Mouse (Mus musculus) CH12.LX (cell line): ENCODE measurements around the gene Lat. TPM values are rescaled to one million over a fixed set of nuclear protein-coding genes. Genes with fewer than 3 reads are reported as not detected.

Source experiments
- DNase-seq: peaks from one replicate; pipeline ENCODE4 v3.0.0-alpha.2; 2013; ENCODE audit errors: extremely low read depth
- H3K27ac ChIP-seq: 2 replicates; pipeline ENCODE4 v1.5.1; 2012; ENCODE audit warnings: low read depth, mild to moderate bottlenecking, control low read depth, moderate library complexity; ENCODE audit not compliant: insufficient read depth
- H3K27me3 ChIP-seq: replicated peaks from 2 replicates; pipeline ENCODE3; 2012; ENCODE audit warnings: inconsistent platforms
- H3K36me3 ChIP-seq, 2 experiments: replicated peaks in 1 of 2; 2 replicates each; pipeline versions ENCODE3 to v1.6.1; 2012; ENCODE audit warnings: inconsistent platforms in 1 of 2, low read length in 1 of 2, mild to moderate bottlenecking in 1 of 2, mixed read lengths in 1 of 2, moderate library complexity in 1 of 2; ENCODE audit not compliant: control insufficient read depth in 1 of 2, insufficient read depth in 1 of 2
- H3K4me1 ChIP-seq, 2 experiments: 2 replicates each; pipeline ENCODE4 v1.6.1; 2012; ENCODE audit warnings: inconsistent platforms in 1 of 2, moderate library complexity in 1 of 2; ENCODE audit not compliant: insufficient read depth in 2 of 2, control insufficient read depth in 1 of 2
- H3K4me2 ChIP-seq: 2 replicates; pipeline ENCODE4 v1.6.1; 2012; ENCODE audit warnings: low read depth, mild to moderate bottlenecking, control low read depth; ENCODE audit not compliant: poor library complexity, insufficient read depth, severe bottlenecking
- H3K4me3 ChIP-seq, 3 experiments: fragments of 150-350 bp in 1 of 3; sonication (generic) in 1 of 3; replicated peaks in 1 of 3; 2 replicates each; pipeline versions ENCODE3 to v1.5.1; 2011 to 2012; ENCODE audit warnings: low read depth in 2 of 3, low read length in 2 of 3, mild to moderate bottlenecking in 2 of 3, moderate library complexity in 2 of 3, control low read depth in 1 of 3, improper control_type of control experiment in 1 of 3, inconsistent platforms in 1 of 3, mixed read lengths in 1 of 3; ENCODE audit not compliant: poor library complexity in 1 of 3
- H3K79me2 ChIP-seq: replicated peaks from 2 replicates; pipeline ENCODE4 v1.6.1; 2012; ENCODE audit warnings: mild to moderate bottlenecking, moderate library complexity; ENCODE audit not compliant: control insufficient read depth, poor library complexity, insufficient read depth, severe bottlenecking; ENCODE audit errors: extremely low read depth
- H3K9ac ChIP-seq: 2 replicates; pipeline ENCODE4 v1.6.1; 2012; ENCODE audit warnings: low read depth, mild to moderate bottlenecking, control low read depth, moderate library complexity; ENCODE audit not compliant: insufficient read depth
- H3K9me3 ChIP-seq: replicated peaks from 2 replicates; pipeline ENCODE3; 2012; ENCODE audit warnings: low read length, inconsistent platforms, mixed read lengths
- BHLHE40 ChIP-seq: IDR thresholded peaks from 2 replicates; pipeline ENCODE4 v1.6.1; 2011; ENCODE audit warnings: mild to moderate bottlenecking, low read depth, low read length, improper control_type of control experiment
- CHD1 ChIP-seq: IDR thresholded peaks from 2 replicates; pipeline ENCODE4 v1.6.1; 2012; ENCODE audit warnings: low read depth, low read length, improper control_type of control experiment, inconsistent platforms
- CHD2 ChIP-seq: IDR thresholded peaks from 2 replicates; pipeline ENCODE4 v1.6.1; 2011; ENCODE audit warnings: low read length, improper control_type of control experiment
- CTCF ChIP-seq, 2 experiments: IDR thresholded peaks in 1 of 2; conservative IDR thresholded peaks in 1 of 2; 2 replicates each; pipeline ENCODE4 v1.5.1; 2011 to 2012; ENCODE audit warnings: low read depth in 2 of 2, low read length in 2 of 2, improper control_type of control experiment in 1 of 2, inconsistent platforms in 1 of 2, mild to moderate bottlenecking in 1 of 2, moderate library complexity in 1 of 2
- E2F4 ChIP-seq: IDR thresholded peaks from 2 replicates; pipeline ENCODE4 v1.6.1; 2011; ENCODE audit warnings: low read depth, low read length, improper control_type of control experiment; ENCODE audit not compliant: insufficient replicate concordance
- ELF1 ChIP-seq: IDR thresholded peaks from 2 replicates; pipeline ENCODE4 v1.6.1; 2014; ENCODE audit warnings: low read depth, mild to moderate bottlenecking, inconsistent platforms, low read length, improper control_type of control experiment
- EP300 ChIP-seq: IDR thresholded peaks from 2 replicates; pipeline ENCODE4 v1.6.1; 2011; ENCODE audit warnings: low read length, improper control_type of control experiment
- ETS1 ChIP-seq: conservative IDR thresholded peaks from 2 replicates; pipeline ENCODE4 v1.6.1; 2012; ENCODE audit warnings: low read depth, mild to moderate bottlenecking, inconsistent platforms, low read length, improper control_type of control experiment, moderate library complexity
- GABPA ChIP-seq: IDR thresholded peaks from 2 replicates; pipeline ENCODE4 v1.6.1; 2012; ENCODE audit warnings: low read depth, low read length, improper control_type of control experiment, inconsistent platforms; ENCODE audit not compliant: insufficient replicate concordance
- HCFC1 ChIP-seq: IDR thresholded peaks from 2 replicates; pipeline ENCODE4 v1.6.1; 2012; ENCODE audit warnings: low read depth, mild to moderate bottlenecking, inconsistent platforms, low read length, improper control_type of control experiment
- IRF4 ChIP-seq: IDR thresholded peaks from 2 replicates; pipeline ENCODE4 v1.6.1; 2014; ENCODE audit warnings: low read depth, mild to moderate bottlenecking, inconsistent platforms, low read length, improper control_type of control experiment
- JUN ChIP-seq: IDR thresholded peaks from 2 replicates; pipeline ENCODE4 v1.6.1; 2011; ENCODE audit warnings: low read depth, mild to moderate bottlenecking, low read length, improper control_type of control experiment, moderate library complexity; ENCODE audit not compliant: insufficient read depth
- JUND ChIP-seq: conservative IDR thresholded peaks from 2 replicates; pipeline ENCODE4 v1.6.1; 2011; ENCODE audit warnings: low read depth, low read length, improper control_type of control experiment
- KAT2A ChIP-seq: IDR thresholded peaks from 2 replicates; pipeline ENCODE4 v1.6.1; 2012; ENCODE audit warnings: low read length, improper control_type of control experiment, inconsistent platforms; ENCODE audit not compliant: insufficient replicate concordance
- MAFK ChIP-seq: IDR thresholded peaks from 2 replicates; pipeline ENCODE4 v1.6.1; 2011; ENCODE audit warnings: low read length, improper control_type of control experiment; ENCODE audit not compliant: insufficient replicate concordance
- MAX ChIP-seq: IDR thresholded peaks from 2 replicates; pipeline ENCODE4 v1.6.1; 2011; ENCODE audit warnings: low read length, improper control_type of control experiment
- MAZ ChIP-seq: IDR thresholded peaks from 2 replicates; pipeline ENCODE4 v1.6.1; 2012; ENCODE audit warnings: low read depth, mild to moderate bottlenecking, inconsistent platforms, low read length, improper control_type of control experiment, moderate library complexity
- MXI1 ChIP-seq: IDR thresholded peaks from 2 replicates; pipeline ENCODE4 v1.6.1; 2011; ENCODE audit warnings: mild to moderate bottlenecking, low read depth, low read length, improper control_type of control experiment
- MYC ChIP-seq: IDR thresholded peaks from 2 replicates; pipeline ENCODE4 v1.6.1; 2011; ENCODE audit warnings: low read depth, mild to moderate bottlenecking, improper control_type of control experiment, low read length
- NELFE ChIP-seq: IDR thresholded peaks from 2 replicates; pipeline ENCODE4 v1.6.1; 2011; ENCODE audit warnings: low read depth, low read length, improper control_type of control experiment
- NRF1 ChIP-seq: IDR thresholded peaks from 2 replicates; pipeline ENCODE4 v1.6.1; 2014; ENCODE audit warnings: low read depth, mild to moderate bottlenecking, inconsistent platforms, low read length, improper control_type of control experiment, moderate library complexity
- PAX5 ChIP-seq: IDR thresholded peaks from 2 replicates; pipeline ENCODE4 v1.6.1; 2012; ENCODE audit warnings: low read length, inconsistent platforms, mixed read lengths
- POLR2A ChIP-seq: IDR thresholded peaks from 2 replicates; pipeline ENCODE4 v1.6.1; 2011; ENCODE audit warnings: low read depth, mild to moderate bottlenecking, improper control_type of control experiment, low read length
- RAD21 ChIP-seq: IDR thresholded peaks from 2 replicates; pipeline ENCODE4 v1.6.1; 2011; ENCODE audit warnings: low read depth, mild to moderate bottlenecking, low read length, improper control_type of control experiment, moderate library complexity
- SIN3A ChIP-seq: IDR thresholded peaks from 2 replicates; pipeline ENCODE4 v1.6.1; 2012; ENCODE audit warnings: low read length, improper control_type of control experiment, inconsistent platforms
- SMC3 ChIP-seq: IDR thresholded peaks from 2 replicates; pipeline ENCODE4 v1.6.1; 2011; ENCODE audit warnings: low read depth, low read length, improper control_type of control experiment
- TBP ChIP-seq: conservative IDR thresholded peaks from 2 replicates; pipeline ENCODE4 v1.6.1; 2011; ENCODE audit warnings: low read depth, low read length, improper control_type of control experiment
- TCF12 ChIP-seq: IDR thresholded peaks from 2 replicates; pipeline ENCODE4 v1.6.1; 2014; ENCODE audit warnings: low read depth, mild to moderate bottlenecking, inconsistent platforms, low read length, improper control_type of control experiment
- UBTF ChIP-seq: IDR thresholded peaks from 2 replicates; pipeline ENCODE4 v1.6.1; 2012; ENCODE audit warnings: low read depth, mild to moderate bottlenecking, inconsistent platforms, low read length, improper control_type of control experiment, moderate library complexity
- USF1 ChIP-seq: IDR thresholded peaks from 2 replicates; pipeline ENCODE4 v1.6.1; 2014; ENCODE audit warnings: low read depth, mild to moderate bottlenecking, inconsistent platforms, low read length, improper control_type of control experiment
- USF2 ChIP-seq: conservative IDR thresholded peaks from 2 replicates; pipeline ENCODE4 v1.6.1; 2011; ENCODE audit warnings: low read depth, low read length, improper control_type of control experiment
- ZC3H11A ChIP-seq: IDR thresholded peaks from 2 replicates; pipeline ENCODE4 v1.6.1; 2012; ENCODE audit warnings: low read depth, mild to moderate bottlenecking, inconsistent platforms, low read length, improper control_type of control experiment
- ZKSCAN1 ChIP-seq: IDR thresholded peaks from 2 replicates; pipeline ENCODE4 v1.6.1; 2012; ENCODE audit warnings: low read depth, inconsistent platforms, low read length, improper control_type of control experiment, borderline replicate concordance
- ZMIZ1 ChIP-seq: IDR thresholded peaks from 2 replicates; pipeline ENCODE4 v1.6.1; 2012; ENCODE audit warnings: low read depth, mild to moderate bottlenecking, inconsistent platforms, low read length, improper control_type of control experiment
- ZNF384 ChIP-seq: IDR thresholded peaks from 2 replicates; pipeline ENCODE4 v1.6.1; 2012; ENCODE audit warnings: low read depth, low read length, improper control_type of control experiment, inconsistent platforms
- dilution Hi-C: fragments of 300-500 bp; cut with MboI; formaldehyde crosslinking; loops from 2 replicates; pipeline ENCODE4 v1.14.3; 2020; ENCODE audit warnings: low sequenced_read_pairs; ENCODE audit not compliant: extremely low pct_unique_long_range_greater_than_20kb, extremely low pct_ligation_motif_present
- in situ Hi-C: fragments of 300-500 bp; cut with MboI; formaldehyde crosslinking; loops from 3 replicates; pipeline ENCODE4 v1.14.3; 2019; ENCODE audit warnings: low sequenced_read_pairs, low pct_ligation_motif_present, low pct_unique_long_range_greater_than_20kb, mixed read lengths
- polyA plus RNA-seq: library from polyadenylated mRNA; unstranded; fragments of >175 nt; gene quantifications from 2 replicates; pipeline ENCODE4 v1.2.1, GENCODE M21; 2012; ENCODE audit warnings: low read depth; ENCODE audit not compliant: insufficient read length
- total RNA-seq, 2 experiments: library from RNA; depleted of rRNA; stranded (reverse); fragments of 300-350 nt in 1 of 2; fragments of >200 nt in 1 of 2; gene quantifications; 2 replicates each; pipeline ENCODE4 v1.2.3; 2012 to 2014

Lat gene
- total and polyA plus RNA-seq, 3 experiments = 0.42 to 1.1 (median 0.55) TPM

DNA sequence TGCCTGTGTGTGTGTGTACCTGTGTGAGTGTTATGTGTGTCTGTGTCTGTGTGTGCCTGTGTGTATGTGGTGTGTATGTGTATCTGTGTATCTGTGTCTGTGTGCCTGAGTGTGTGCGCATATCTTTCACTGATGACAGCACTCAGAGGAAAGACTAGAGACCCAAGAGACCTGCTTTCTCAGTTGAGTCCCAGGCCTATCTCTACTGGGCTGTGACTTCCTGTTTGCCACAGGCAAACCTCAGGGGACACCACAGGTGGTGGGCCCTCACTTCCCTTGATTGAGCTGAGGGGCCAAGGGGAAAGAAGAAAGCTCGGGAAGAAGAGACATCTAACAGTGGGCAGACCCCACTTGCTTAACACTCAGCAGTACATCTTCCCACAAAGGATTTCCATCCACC lies 47.2 kb upstream of the Lat start (continued):
- TF ChIP-seq RAD21 (no peak), BHLHE40 (peak; percentile 69), NRF1 (peak; percentile 54), EP300 (peak; percentile 91), PAX5 (no peak), ZMIZ1 (peak; percentile 47; the same call in 1 of the 2 replicates), CHD2 (no peak), MAX (peak; percentile 77), SIN3A (peak; percentile 56; the same call in 1 of the 2 replicates), MXI1 (no peak), CTCF (conservative IDR thresholded peaks at IDR 0.05 in 1 of 2, IDR thresholded peaks at IDR 0.05 in 1 of 2; ENCODE audit: low read depth in 2 of 2, low read length in 2 of 2) (no peak), ZC3H11A (no peak), JUND (no peak; the same call in 1 of the 2 replicates)

DNA sequence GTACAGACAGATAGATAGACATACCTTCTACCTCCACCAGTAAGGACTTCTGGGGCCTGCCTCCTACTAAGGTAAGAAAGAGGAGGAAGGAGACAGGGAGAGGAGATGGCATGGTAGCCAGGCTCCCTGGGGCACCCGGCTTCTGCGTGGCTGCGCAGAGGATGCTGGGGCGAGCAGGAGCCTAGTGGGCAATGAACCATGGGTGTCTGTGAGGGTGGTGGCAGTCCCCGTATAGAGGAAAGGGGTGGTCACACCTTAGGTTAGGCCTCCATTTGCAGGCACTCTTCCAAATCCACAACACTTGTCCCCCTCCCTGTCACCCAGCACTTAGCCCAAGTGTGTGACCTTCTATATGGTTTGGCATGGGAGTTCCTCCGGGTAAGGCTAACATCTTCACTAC lies 45.4 kb upstream of the Lat start, which contains the start of gene Cd19:
Cd19 (minus strand) TSS at position 165 of the 400 bp plus-strand sequence.
- Histone ChIP-seq H3K9me3 (no peaks in the 10 kb centered on the region), H3K27me3 (no peaks in the 10 kb centered on the region), H3K4me2 (peak within 1 kb of the TSS; percentile 80), H3K79me2 (peaks cover 27% of the 10 kb centered on the region), H3K36me3 (peaks cover 33 to 39% of the 10 kb centered on the region in 2 experiments), H3K27ac (peak within 1 kb of the TSS; percentile 100), H3K4me1 (peaks cover 36 to 73% of the 10 kb centered on the region in 2 experiments), H3K4me3 (peak within 1 kb of the TSS; percentile 64 to 86 (median 77)), H3K9ac (peak within 1 kb of the TSS; percentile 90)
- in situ Hi-C loops = no loop called here
- dilution Hi-C loops = no loop called here
- no peak; the same call in 1 of the 2 replicates for TF ChIP-seq RAD21
- no peak for TF ChIP-seq UBTF
- TF ChIP-seq ZKSCAN1 = no peak
- TF ChIP-seq TBP = 0 out of 2 replicates have a peak, but pooled peaks have one; percentile 63
- no peak for TF ChIP-seq MXI1
- TF ChIP-seq E2F4 = no peak
- no peak; the same call in 1 of the 2 replicates for TF ChIP-seq SIN3A
- peak; percentile 36; the same call in 1 of the 2 replicates for TF ChIP-seq MYC
- TF ChIP-seq ELF1 = peak; percentile 29; the same call in 1 of the 2 replicates
- no peak for TF ChIP-seq USF2
- peak; percentile 46 for TF ChIP-seq HCFC1
- no peak for TF ChIP-seq USF1
- no peak for TF ChIP-seq JUND
- no peak for TF ChIP-seq ETS1
- peak; percentile 77; the same call in 1 of the 2 replicates for TF ChIP-seq CHD1
- no peak for TF ChIP-seq MAZ
- peak; percentile 59 for TF ChIP-seq NRF1
- TF ChIP-seq KAT2A = no peak
- no peak for TF ChIP-seq ZNF384
- no peak for TF ChIP-seq PAX5
- peak; percentile 77 for TF ChIP-seq NELFE
- TF ChIP-seq JUN = no peak
- no peak for TF ChIP-seq CTCF (conservative IDR thresholded peaks at IDR 0.05 in 1 of 2, IDR thresholded peaks at IDR 0.05 in 1 of 2; ENCODE audit: low read depth in 2 of 2, low read length in 2 of 2)
- TF ChIP-seq MAX = 0 out of 2 replicates have a peak, but pooled peaks have one; percentile 27
- TF ChIP-seq POLR2A = peak; percentile 87
- peak; percentile 22; the same call in 1 of the 2 replicates for TF ChIP-seq ZMIZ1
- TF ChIP-seq TCF12 = peak; percentile 73
- TF ChIP-seq CHD2 = no peak
- TF ChIP-seq ZC3H11A = no peak
- 0 out of 2 replicates have a peak, but pooled peaks have one; percentile 13 for TF ChIP-seq EP300
- no peak for TF ChIP-seq SMC3
- TF ChIP-seq GABPA = no peak
- no peak for TF ChIP-seq IRF4
- no peak for TF ChIP-seq MAFK
- DNase-seq = peak; percentile 61
